Mouse (Mus musculus) forelimb bud, embryonic 11.5 days (tissue): ENCODE results near the gene Vopp1.

ENCODE experiments used
- DNase-seq: peaks from one replicate; pipeline ENCODE4 v3.0.0-alpha.2; 2012; ENCODE audit warnings: low read depth, low spot score

Vopp1 gene

DNA sequence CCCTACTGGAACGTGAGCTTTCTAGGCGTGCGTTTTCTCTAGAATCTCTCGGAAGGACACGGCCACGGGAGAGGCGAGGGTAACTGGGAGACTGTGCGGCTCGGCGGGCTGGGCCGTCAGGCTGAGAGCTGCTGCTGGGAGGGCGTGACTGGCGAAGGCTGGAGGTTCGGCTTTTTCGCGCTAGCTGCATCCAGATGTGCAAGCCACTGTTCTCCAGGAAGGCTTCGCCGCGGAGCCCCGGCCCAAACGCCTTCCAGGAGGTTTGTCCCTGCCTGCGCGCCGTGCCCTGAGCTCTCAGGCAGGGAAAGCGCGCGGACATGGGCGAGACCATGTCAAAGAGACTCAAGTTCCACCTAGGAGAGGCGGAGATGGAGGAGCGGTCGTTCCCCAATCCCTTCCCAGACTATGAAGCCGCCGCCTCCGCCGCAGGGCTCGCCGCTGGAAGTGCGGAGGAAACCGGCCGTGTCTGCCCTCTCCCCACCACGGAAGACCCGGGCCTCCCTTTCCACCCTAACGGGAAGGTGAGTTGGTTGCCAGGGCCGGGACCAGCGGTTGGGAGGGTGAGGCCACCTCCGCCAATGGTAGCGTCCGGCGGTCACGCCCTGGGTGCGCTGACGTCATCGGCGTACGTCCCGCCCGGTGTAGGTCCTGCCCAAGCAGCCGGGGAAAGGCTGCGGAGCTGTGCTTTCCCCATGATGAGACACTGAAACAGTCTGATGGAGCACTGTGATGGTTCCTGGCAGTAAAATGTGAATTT, 122.0 kb downstream of the Vopp1 start:
- peak; percentile 93 for DNase-seq

DNA sequence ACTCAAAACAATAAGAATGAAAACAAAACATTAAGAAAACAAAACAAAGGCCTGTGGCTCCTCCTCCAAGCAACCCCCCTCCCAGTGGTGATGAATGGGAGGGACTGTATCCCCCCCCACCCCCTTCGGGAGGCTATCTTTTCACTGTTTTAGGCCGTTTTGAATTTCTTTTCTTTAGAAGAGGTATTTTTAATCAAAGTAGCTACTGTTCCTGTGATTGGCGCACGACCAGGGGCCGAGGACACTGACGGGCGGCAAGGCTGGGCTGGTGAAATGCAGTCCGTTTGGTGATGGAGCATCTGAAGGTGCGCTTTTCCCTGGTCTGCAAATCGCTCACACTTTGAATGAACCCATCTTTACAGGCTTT, 122.6 kb downstream of the Vopp1 start, which contains the start of gene Lancl2:
Gene Lancl2, plus strand, starts transcription at position 165 of the 367 bp plus-strand sequence.
- DNase-seq, result no peak

DNA sequence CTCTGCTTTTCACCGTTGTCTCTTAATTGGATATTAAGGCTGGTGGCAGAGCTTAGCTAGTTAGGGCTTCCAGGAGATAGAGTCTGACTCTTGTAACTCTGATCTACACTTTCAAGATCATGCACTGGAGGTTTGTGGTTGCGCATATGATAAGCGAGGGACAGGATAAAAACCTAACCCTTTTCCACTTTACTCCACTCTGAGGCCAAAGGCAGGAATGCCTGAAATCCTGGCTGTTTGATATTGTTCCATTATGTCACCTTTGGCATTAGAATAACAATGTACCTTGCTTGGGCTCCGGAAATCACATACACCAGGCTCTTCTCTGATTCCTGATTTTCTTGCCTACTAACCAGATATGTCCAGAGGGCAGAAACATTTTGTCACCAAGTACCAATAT, 123.3 kb downstream of the Vopp1 start:
- no peak for DNase-seq

DNA sequence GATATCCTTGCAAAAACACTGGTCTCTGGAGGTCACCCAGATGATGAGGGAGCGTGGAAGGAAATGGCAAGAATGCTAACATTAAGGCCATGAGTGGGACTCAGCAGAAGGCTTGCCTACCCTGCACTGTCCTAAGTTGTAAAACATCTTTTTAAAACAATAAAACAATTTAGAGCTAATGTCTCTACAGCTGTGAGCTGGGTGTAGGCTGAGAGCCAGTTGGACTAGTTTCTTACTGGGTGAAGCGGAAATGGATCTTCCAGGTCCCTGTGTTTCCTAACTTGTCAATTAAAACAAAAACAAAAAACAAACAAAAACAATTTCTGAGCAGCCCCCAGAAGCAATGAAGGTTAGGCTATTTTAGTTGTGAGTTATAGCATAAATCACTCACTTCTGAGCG, 131.8 kb downstream of the Vopp1 start:
- no peak for DNase-seq

DNA sequence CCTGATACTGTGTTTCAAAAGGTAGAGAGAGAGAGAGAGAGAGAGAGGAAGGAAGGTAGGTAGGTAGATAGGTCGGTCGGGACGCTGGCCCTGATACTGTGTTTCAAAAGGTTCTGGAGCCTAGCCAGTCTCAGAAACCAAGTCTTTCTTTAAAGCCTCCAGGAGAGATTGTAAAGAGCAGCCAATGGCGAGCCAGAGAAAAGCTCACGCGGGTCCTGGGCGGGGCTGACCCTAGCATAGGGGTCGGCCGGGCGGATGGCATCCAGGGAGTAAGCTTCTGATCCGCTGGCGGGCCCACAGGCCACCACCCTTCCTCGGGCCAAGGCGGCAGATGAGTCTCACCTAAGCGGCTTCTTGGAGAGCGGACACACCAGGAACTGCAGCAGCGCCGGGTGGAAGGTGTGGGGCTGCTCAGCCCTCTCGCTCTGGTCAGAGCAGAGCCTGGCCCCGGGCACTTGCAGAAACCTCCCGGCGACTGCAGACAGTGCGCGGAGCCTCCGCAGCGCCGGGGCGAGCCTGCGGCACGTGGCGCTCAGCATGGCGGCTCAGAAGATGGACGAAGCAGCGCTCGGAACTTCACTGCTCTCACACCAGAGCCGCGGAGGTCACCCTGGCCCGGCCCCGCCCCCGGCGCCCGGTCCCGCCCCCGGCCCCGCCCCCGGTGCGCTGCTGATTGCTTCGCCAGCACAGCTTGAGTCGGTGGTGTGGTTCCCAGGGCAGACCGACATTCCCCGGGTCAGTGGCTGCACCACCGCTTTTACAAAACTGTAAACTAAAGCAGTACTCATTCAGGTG, 133.3 kb downstream of the Vopp1 start, which contains the start of gene Pyurf:
Gene Pyurf, minus strand, starts transcription at position 612 of the 795 bp plus-strand sequence.
- peak; percentile 78 for DNase-seq

DNA sequence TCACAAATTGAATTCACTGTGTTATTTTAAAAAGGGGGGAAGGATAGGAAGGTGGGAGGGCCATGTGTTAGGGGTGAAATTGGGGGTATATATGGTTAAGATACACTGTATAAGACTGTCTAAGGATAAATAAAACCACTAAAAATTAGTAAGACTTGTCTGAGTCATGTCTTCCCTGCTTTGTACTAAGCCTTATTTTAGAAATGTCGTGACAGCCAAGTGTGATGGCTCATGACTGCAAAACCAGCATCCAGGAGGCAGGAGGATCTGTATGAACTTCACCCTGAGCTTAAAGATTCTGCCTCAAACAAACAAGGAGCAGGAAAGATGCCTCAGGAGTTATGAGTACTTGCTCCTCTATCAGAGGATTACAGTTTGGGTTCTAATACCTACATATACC, 140.8 kb downstream of the Vopp1 start:
- DNase-seq, result no peak
